In genomic region chr2:25477967-25478675, GRCm38 (mm10) we compare ENCODE assay signal across 14 mouse cellular contexts. TPM values are rescaled to one million over a fixed set of nuclear protein-coding genes. Genes with fewer than 3 reads are reported as not detected.
A peak's percentile ranks its signal among the peaks of the same experiment; 100 is the strongest.
DNase-seq lines count a peak whose midpoint lies in the region; ATAC-seq and TF ChIP-seq lines count a peak whose summit lies in the region.
"Had no signal": no experiment of that assay in that cellular context is flagged by ENCODE, and none has a peak within 500 bp of the region (broad histone marks: within the 10 kb centered on the region; RNA-seq: fewer than 3 reads in every experiment).

No protein-coding gene starts in this region.

- no peak for ATAC-seq in heart, embryonic 12.5 days (ENCODE audit: insufficient number of reproducible peaks, low FRiP score)
- no peak for ATAC-seq in forebrain, embryonic 14.5 days

- peak; percentile 85 for TF ChIP-seq EP300 in heart, adult 2 months (IDR thresholded peaks at IDR 0.05; ENCODE audit: insufficient read depth, low read depth, low read length)

- no peaks in the 10 kb centered on the region for H3K9me3 ChIP-seq in heart, embryonic 12.5 days (replicated peaks)
- no peaks in the 10 kb centered on the region for H3K9me3 ChIP-seq in forebrain, embryonic 14.5 days (replicated peaks; ENCODE audit: control insufficient read depth, low read length)

- no peaks in the 10 kb centered on the region for H3K27me3 ChIP-seq in heart, adult 2 months (ENCODE audit: control insufficient read depth, insufficient read depth, low read length)
- H3K27me3 ChIP-seq in heart, embryonic 12.5 days (replicated peaks), result peaks cover 16% of the 10 kb centered on the region
- H3K27me3 ChIP-seq in forebrain, embryonic 14.5 days (replicated peaks; ENCODE audit: control insufficient read depth, insufficient read depth, low read length), result no peaks in the 10 kb centered on the region

- 76% methylated on average over 3 of the region's 3 CpGs for WGBS in heart, adult 2 months
- 87% methylated on average over 3 of the region's 3 CpGs for WGBS in heart, embryonic 12.5 days
- WGBS in forebrain, embryonic 14.5 days, result 97% methylated on average over 3 of the region's 3 CpGs

- TF ChIP-seq POLR2A in heart, adult 2 months (IDR thresholded peaks at IDR 0.05; ENCODE audit: insufficient read depth, low read depth, low read length), result no peak

- peak overlapping the region; percentile 43 for H3K27ac ChIP-seq in heart, adult 2 months
- no peak overlapping the region for H3K27ac ChIP-seq in heart, embryonic 12.5 days (ENCODE audit: poor library complexity, severe bottlenecking)
- H3K27ac ChIP-seq in forebrain, embryonic 14.5 days (ENCODE audit: low read depth, low read length), result no peak overlapping the region

- no peak overlapping the region for H3K9ac ChIP-seq in heart, adult 2 months (ENCODE audit: low read depth, low read length)
- no peak overlapping the region for H3K9ac ChIP-seq in heart, embryonic 12.5 days
- no peak overlapping the region for H3K9ac ChIP-seq in forebrain, embryonic 14.5 days (ENCODE audit: low read length)

- peak; percentile 60 to 68 for DNase-seq in heart, adult 2 months
- peak; percentile 51 for DNase-seq in ovary, postnatal 36 days (ENCODE audit: low spot score)
- no peak for DNase-seq in ovary, postnatal 10 days (ENCODE audit: low spot score)
- DNase-seq in cerebellum, postnatal 36 days, result peak; percentile 96 to 97
- peak; percentile 70 for DNase-seq in skeletal muscle tissue, adult 2 months (ENCODE audit: low read depth, low spot score)
- no peak for DNase-seq in forebrain, embryonic 14.5 days (ENCODE audit: low spot score)
- DNase-seq in T-cell, adult 2 months (ENCODE audit: low spot score), result no peak
- DNase-seq: lung, adult 2 months; midbrain, embryonic 14.5 days; thymus, postnatal 14 days had no signal

- H3K79me2 ChIP-seq in heart, adult 2 months (replicated peaks; ENCODE audit: control insufficient read depth, insufficient read depth, low read length), result no peaks in the 10 kb centered on the region

- peaks cover 5% of the 10 kb centered on the region; the same call in 1 of the 2 replicates for H3K4me1 ChIP-seq in heart, adult 2 months (ENCODE audit: control insufficient read depth, insufficient read depth, low read length)
- 0 out of 2 replicates have a peak, but pooled peaks cover 3% of the 10 kb centered on the region for H3K4me1 ChIP-seq in heart, embryonic 12.5 days (replicated peaks)
- H3K4me1 ChIP-seq in forebrain, embryonic 14.5 days (ENCODE audit: control insufficient read depth, insufficient read depth, low read length), result no peaks in the 10 kb centered on the region

- intact Hi-C loops in heart, adult 2 months (cut with DNase I), result no loop called here

- TF ChIP-seq CTCF in heart, adult 2 months (IDR thresholded peaks at IDR 0.05), result peak; percentile 19; the same call in 1 of the 2 replicates

- no peaks in the 10 kb centered on the region for H3K36me3 ChIP-seq in heart, adult 2 months (ENCODE audit: control insufficient read depth, insufficient read depth, low read length)
- H3K36me3 ChIP-seq in heart, embryonic 12.5 days, result no peaks in the 10 kb centered on the region
- no peaks in the 10 kb centered on the region for H3K36me3 ChIP-seq in forebrain, embryonic 14.5 days (ENCODE audit: control insufficient read depth, insufficient read depth, low read length)

- H3K4me2 ChIP-seq in heart, embryonic 12.5 days, result no peak overlapping the region
- no peak overlapping the region for H3K4me2 ChIP-seq in forebrain, embryonic 14.5 days (ENCODE audit: low read length)

- H3K4me3 ChIP-seq in heart, adult 2 months, result no peak overlapping the region
- no peak overlapping the region for H3K4me3 ChIP-seq in heart, embryonic 12.5 days
- no peak overlapping the region for H3K4me3 ChIP-seq in forebrain, embryonic 14.5 days (ENCODE audit: low read depth, low read length)

RNA-seq across cellular contexts. Expression of gene Ptgds, which starts 8.3 kb away (rescaled TPM):
- total RNA-seq in heart, adult 2 months (2021), result 100 to 1,000 TPM; 472 to 774 TPM
- 198 and 795 TPM in 2 replicates for polyA plus RNA-seq in heart, adult 2 months (2012; rRNA removed)
- polyA plus RNA-seq in heart, embryonic 12.5 days (2016; fragmentation: Nextera tagmentation; extraction: Ambion mirVana), result 2.4 and 2.6 TPM in 2 replicates
- 170 and 301 TPM in 2 replicates for polyA plus RNA-seq in forebrain, embryonic 14.5 days (2014; fragmentation: Nextera tagmentation; extraction: Ambion mirVana)

RNA-seq across cellular contexts. Expression of gene Lcn12, which starts 15.6 kb away (rescaled TPM):
- not detected for total RNA-seq in heart, adult 2 months (2021)
- polyA plus RNA-seq in heart, adult 2 months (2012; rRNA removed), result not detected in 2 replicates
- not detected in 2 replicates for polyA plus RNA-seq in heart, embryonic 12.5 days (2016; fragmentation: Nextera tagmentation; extraction: Ambion mirVana)
- not detected in 2 replicates for polyA plus RNA-seq in forebrain, embryonic 14.5 days (2014; fragmentation: Nextera tagmentation; extraction: Ambion mirVana)
- polyA plus RNA-seq: embryonic facial prominence, embryonic 14.5 days; heart, embryonic 14.5 days; large intestine, adult 2 months; lung, adult 2 months; midbrain, embryonic 14.5 days had no signal

RNA-seq across cellular contexts. Expression of gene Paxx, which starts 17.2 kb away (rescaled TPM):
- total RNA-seq in heart, adult 2 months (2021), result 10 to 100 TPM; 17.7 to 20.6 TPM
- 32.8 and 36.8 TPM in 2 replicates for polyA plus RNA-seq in heart, adult 2 months (2012; rRNA removed)
- polyA plus RNA-seq in heart, embryonic 12.5 days (2016; fragmentation: Nextera tagmentation; extraction: Ambion mirVana), result 22.1 and 22.7 TPM in 2 replicates
- polyA plus RNA-seq in forebrain, embryonic 14.5 days (2014; fragmentation: Nextera tagmentation; extraction: Ambion mirVana), result 93.2 and 101 TPM in 2 replicates

RNA-seq across cellular contexts. Expression of gene Clic3, which starts 21.5 kb away (rescaled TPM):
- total RNA-seq in heart, adult 2 months (2021), result 1 to 10 TPM; 1.4 to 1.8 TPM
- 4.8 and 7.4 TPM in 2 replicates for polyA plus RNA-seq in heart, adult 2 months (2012; rRNA removed)
- 1.1 and 1.4 TPM in 2 replicates for polyA plus RNA-seq in heart, embryonic 12.5 days (2016; fragmentation: Nextera tagmentation; extraction: Ambion mirVana)
- 1.1 and 2.2 TPM in 2 replicates for polyA plus RNA-seq in forebrain, embryonic 14.5 days (2014; fragmentation: Nextera tagmentation; extraction: Ambion mirVana)

RNA-seq across cellular contexts. Expression of gene Fbxw5, which starts 22.4 kb away (rescaled TPM):
- total RNA-seq in heart, adult 2 months (2021), result 10 to 100 TPM; 82.7 to 84.8 TPM
- 32.9 and 41.0 TPM in 2 replicates for polyA plus RNA-seq in heart, adult 2 months (2012; rRNA removed)
- polyA plus RNA-seq in heart, embryonic 12.5 days (2016; fragmentation: Nextera tagmentation; extraction: Ambion mirVana), result 82.7 and 83.3 TPM in 2 replicates
- polyA plus RNA-seq in forebrain, embryonic 14.5 days (2014; fragmentation: Nextera tagmentation; extraction: Ambion mirVana), result 77.9 and 102 TPM in 2 replicates

Comparison
In these comparisons a context has a peak if more than half of its experiments do, and no peak if none do; other contexts are left out.
1. DNase-seq: peak in heart, adult 2 months (2 of 2), ovary, postnatal 36 days (single experiment), cerebellum, postnatal 36 days (2 of 2) and skeletal muscle tissue, adult 2 months (single experiment); none in ovary, postnatal 10 days (single experiment), forebrain, embryonic 14.5 days (single experiment) and T-cell, adult 2 months (single experiment).
2. RNA of gene Ptgds, which starts 8.3 kb away (polyA plus RNA-seq): 198 to 795 TPM in heart, adult 2 months and 170 to 301 TPM in forebrain, embryonic 14.5 days; 2.4 to 2.6 TPM in heart, embryonic 12.5 days; every median in the first group is over 10 times any median in the second.